Mouse (Mus musculus) thymus, adult 2 months (tissue): Measurements from ENCODE around the gene Kank2. TPM values are rescaled to one million over a fixed set of nuclear protein-coding genes. Genes with fewer than 3 reads are reported as not detected.

Experiments
- DNase-seq: peaks from one replicate; pipeline ENCODE4 v3.0.0; 2021
- H3K27ac ChIP-seq: fragments of 200-500 bp; 2 replicates; pipeline ENCODE4 v1.5.1; 2012; ENCODE audit warnings: low read length, control low read depth; ENCODE audit not compliant: control insufficient read depth, insufficient read depth
- H3K27me3 ChIP-seq: fragments of 200-500 bp; 2 replicates; pipeline ENCODE4 v1.6.1; 2012; ENCODE audit warnings: mild to moderate bottlenecking, low read length, moderate library complexity, mixed read lengths; ENCODE audit not compliant: control insufficient read depth, insufficient read depth
- H3K36me3 ChIP-seq: fragments of 200-500 bp; 2 replicates; pipeline ENCODE4 v1.6.1; 2012; ENCODE audit warnings: mild to moderate bottlenecking, low read length, moderate library complexity; ENCODE audit not compliant: control insufficient read depth, insufficient read depth
- H3K4me1 ChIP-seq: fragments of 200-500 bp; replicated peaks from 2 replicates; pipeline ENCODE4 v1.6.1; 2012; ENCODE audit warnings: low read length; ENCODE audit not compliant: control insufficient read depth, insufficient read depth
- H3K4me3 ChIP-seq: fragments of 200-500 bp; 2 replicates; pipeline ENCODE4 v1.5.1; 2012; ENCODE audit warnings: mild to moderate bottlenecking, low read length, control low read depth, moderate library complexity; ENCODE audit not compliant: control insufficient read depth, insufficient read depth
- CTCF ChIP-seq: fragments of 200-500 bp; IDR thresholded peaks from 2 replicates; pipeline ENCODE4 v1.5.1; 2012; ENCODE audit warnings: mild to moderate bottlenecking, control low read depth, low read length, moderate library complexity, borderline replicate concordance; ENCODE audit not compliant: control insufficient read depth, poor library complexity, insufficient read depth; ENCODE audit errors: extremely low read depth
- POLR2A ChIP-seq: fragments of 200-500 bp; IDR thresholded peaks from 2 replicates; pipeline ENCODE4 v1.6.1; 2012; ENCODE audit warnings: mild to moderate bottlenecking, low read length, control low read depth, moderate library complexity; ENCODE audit not compliant: control insufficient read depth, poor library complexity, insufficient read depth; ENCODE audit errors: extremely low read depth
- WGBS: fragments of 180-500 bp; shearing (Covaris S2); methylation state at CpG from one replicate; pipeline ENCODE4 v1.1.7; 2018; 5-methylcytosine and 5-hydroxymethylcytosine counted together
- polyA plus RNA-seq: library from polyadenylated mRNA; depleted of rRNA; stranded (reverse); fragments of >200 nt; gene quantifications from 2 replicates; pipeline ENCODE4 v1.2.3, GENCODE M21; 2012

Kank2 gene
- polyA plus RNA-seq, 1 experiment = 12.6 TPM

GRCm38 (mm10) chr9:21769558-21770183 lies 28.9 kb downstream of the Kank2 start:
- Histone ChIP-seq H3K27ac (no peak overlapping the region), H3K4me1 (no peaks in the 10 kb centered on the region), H3K4me3 (no peak overlapping the region), H3K27me3 (no peaks in the 10 kb centered on the region), H3K36me3 (no peaks in the 10 kb centered on the region)
- no peak for TF ChIP-seq POLR2A
- TF ChIP-seq CTCF = no peak
- WGBS = 94% methylated on average over 26 of the region's 26 CpGs
- DNase-seq = no peak

- no peak for DNase-seq
Measured at GRCm38 (mm10) chr9:21768511-21769411, 29.8 kb downstream of the Kank2 start.

DNA sequence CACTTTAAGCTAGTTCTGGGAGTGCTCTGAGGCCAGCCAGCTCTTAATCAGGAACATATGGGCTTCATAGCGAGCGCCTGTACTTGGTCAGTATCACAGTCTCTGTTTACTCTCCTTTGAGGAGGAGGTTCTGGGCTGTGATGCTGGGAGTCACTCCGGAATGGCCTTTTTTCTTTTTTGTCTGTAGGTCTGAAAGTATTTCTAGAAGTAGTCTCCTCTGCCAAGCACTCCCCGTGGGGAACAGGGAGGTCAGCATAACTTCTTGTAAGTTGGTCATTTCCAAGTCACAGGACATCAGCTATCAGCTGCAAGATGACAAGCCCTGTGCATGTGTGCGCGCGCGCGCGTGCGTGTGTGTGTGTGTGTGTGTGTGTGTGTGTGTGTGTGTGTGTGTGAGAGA lies 30.6 kb downstream of the Kank2 start:
- WGBS = 95% methylated on average over 11 of the region's 11 CpGs
- H3K27me3 ChIP-seq = no peaks in the 10 kb centered on the region
- TF ChIP-seq POLR2A (no peak), CTCF (no peak)
- H3K4me3 ChIP-seq = no peak overlapping the region
- no peaks in the 10 kb centered on the region for H3K36me3 ChIP-seq
- no peaks in the 10 kb centered on the region for H3K4me1 ChIP-seq
- no peak overlapping the region for H3K27ac ChIP-seq
- DNase-seq = no peak

More at GRCm38 (mm10) chr9:21768511-21769411, 29.8 kb downstream of the Kank2 start:
- WGBS = 92% methylated on average over 13 of the region's 13 CpGs
- H3K4me3 ChIP-seq = no peak overlapping the region
- TF ChIP-seq POLR2A (no peak), CTCF (no peak)
- H3K27ac ChIP-seq = no peak overlapping the region
- H3K4me1 ChIP-seq = no peaks in the 10 kb centered on the region
- no peaks in the 10 kb centered on the region for H3K36me3 ChIP-seq
- H3K27me3 ChIP-seq = no peaks in the 10 kb centered on the region

- Histone ChIP-seq H3K36me3 (no peaks in the 10 kb centered on the region), H3K4me3 (no peak overlapping the region), H3K4me1 (peaks cover 5% of the 10 kb centered on the region), H3K27me3 (no peaks in the 10 kb centered on the region), H3K27ac (no peak overlapping the region)
- no peak for TF ChIP-seq POLR2A
- TF ChIP-seq CTCF = no peak
- no peak for DNase-seq
- WGBS = 86% methylated on average over 6 of the region's 6 CpGs
Measured at GRCm38 (mm10) chr9:21764084-21764999, 34.2 kb downstream of the Kank2 start.

- no peak overlapping the region for H3K27ac ChIP-seq
- no peak for DNase-seq
- no peaks in the 10 kb centered on the region for H3K36me3 ChIP-seq
- H3K4me3 ChIP-seq = no peak overlapping the region
- no peaks in the 10 kb centered on the region for H3K27me3 ChIP-seq
- TF ChIP-seq CTCF (no peak), POLR2A (no peak)
- peaks cover 21% of the 10 kb centered on the region for H3K4me1 ChIP-seq
Measured at GRCm38 (mm10) chr9:21762135-21762534, 36.4 kb downstream of the Kank2 start.
